Mouse (Mus musculus): ENCODE results near the gene 4930578C19Rik. TPM values are rescaled to one million over a fixed set of nuclear protein-coding genes. Genes with fewer than 3 reads are reported as not detected.
"Not testable (repeated sequence)": the region's sequence is repeated elsewhere in the genome, so short reads cannot be mapped to it uniquely, and the experiment has no call there.

The 4930578C19Rik gene
- polyA plus RNA-seq, 1 experiment from 2014 or later: 0.90 TPM

DNA sequence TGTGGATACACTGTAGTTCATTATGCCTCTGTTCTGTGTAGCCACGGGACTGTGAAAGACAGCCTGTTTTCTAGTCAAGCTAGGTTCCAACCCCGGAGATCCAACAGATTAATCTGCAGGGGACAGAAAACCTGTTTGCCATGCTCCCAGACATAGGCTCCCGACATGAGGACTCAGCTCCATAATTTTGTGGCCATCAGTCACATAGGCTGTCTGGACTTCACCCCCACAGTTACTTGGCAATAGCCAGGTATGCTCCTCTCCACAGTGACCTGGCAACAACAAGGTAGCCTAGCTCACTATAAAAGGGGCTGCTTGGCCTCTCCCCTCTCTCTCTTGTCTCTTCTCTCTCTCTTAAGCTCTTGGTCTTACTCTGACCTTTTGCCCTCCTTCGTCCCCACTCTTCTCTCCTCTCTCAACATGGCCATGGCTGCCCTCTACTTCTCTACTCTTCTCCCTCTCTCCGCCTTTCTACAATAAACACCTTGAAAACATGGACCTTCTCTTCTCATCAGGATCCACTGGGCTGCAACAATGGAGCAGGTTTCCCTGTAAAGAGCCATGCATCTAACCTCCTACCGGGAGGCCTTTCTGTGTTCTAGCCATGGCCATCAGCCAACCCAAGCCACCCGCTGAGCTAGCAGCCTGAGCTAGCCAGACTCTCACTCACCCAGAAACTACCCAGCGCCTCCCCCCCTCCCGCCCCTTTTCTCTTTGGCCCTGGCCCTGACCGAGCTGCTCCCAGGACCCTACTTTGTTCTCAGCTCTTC, 49.9 kb downstream of the 4930578C19Rik start:
- DNase-seq (ENCODE audit: low spot score) (no peak), ATAC-seq (ENCODE audit: low FRiP score) (no peak)
- Histone ChIP-seq H3K27me3 (ENCODE audit: control insufficient read depth, insufficient read depth, low read length) (no peaks in the 10 kb centered on the region), H3K4me3 (replicated peaks; ENCODE audit: low read length) (no peak overlapping the region), H3K36me3 (replicated peaks; ENCODE audit: control insufficient read depth, insufficient read depth) (no peaks in the 10 kb centered on the region), H3K27ac (no peak overlapping the region), H3K4me2 (replicated peaks) (no peak overlapping the region), H3K9ac (no peak overlapping the region), H3K4me1 (replicated peaks; ENCODE audit: control insufficient read depth, insufficient read depth, low read length) (no peaks in the 10 kb centered on the region), H3K9me3 (ENCODE audit: control insufficient read depth, low read length) (no peaks in the 10 kb centered on the region)
- WGBS: 83% methylated on average over 10 of the region's 10 CpGs

DNA sequence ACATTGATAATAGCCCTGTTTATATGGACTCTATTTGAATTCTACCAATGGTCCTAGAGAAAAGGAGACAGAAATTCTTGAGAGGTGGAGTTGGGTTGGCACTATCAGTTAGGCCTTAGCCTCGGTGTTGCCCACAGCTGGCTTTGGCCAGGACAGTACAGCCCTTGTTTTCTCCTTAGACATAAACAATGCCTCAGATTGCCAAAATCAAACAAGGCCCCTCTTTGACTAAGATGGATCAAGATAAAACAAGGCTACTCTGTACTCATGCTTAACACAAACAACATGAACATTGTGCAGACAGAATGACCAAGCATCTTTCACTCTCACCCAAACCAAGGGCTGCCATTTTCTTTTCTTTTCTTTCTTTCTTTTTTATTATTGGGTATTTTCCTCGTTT, 51.6 kb downstream of the 4930578C19Rik start:
- Histone ChIP-seq H3K4me1 (replicated peaks; ENCODE audit: control insufficient read depth, insufficient read depth, low read length) (no peaks in the 10 kb centered on the region), H3K4me3 (replicated peaks; ENCODE audit: low read length) (no peak overlapping the region), H3K27me3 (ENCODE audit: control insufficient read depth, insufficient read depth, low read length) (no peaks in the 10 kb centered on the region), H3K36me3 (replicated peaks; ENCODE audit: control insufficient read depth, insufficient read depth) (no peaks in the 10 kb centered on the region), H3K4me2 (replicated peaks) (no peak overlapping the region), H3K9ac (no peak overlapping the region), H3K27ac (no peak overlapping the region), H3K9me3 (ENCODE audit: control insufficient read depth, low read length) (no peaks in the 10 kb centered on the region)
- 44% methylated on average over 2 of the region's 2 CpGs for WGBS
- ATAC-seq (ENCODE audit: low FRiP score) (no peak), DNase-seq (ENCODE audit: low spot score) (no peak)

DNA sequence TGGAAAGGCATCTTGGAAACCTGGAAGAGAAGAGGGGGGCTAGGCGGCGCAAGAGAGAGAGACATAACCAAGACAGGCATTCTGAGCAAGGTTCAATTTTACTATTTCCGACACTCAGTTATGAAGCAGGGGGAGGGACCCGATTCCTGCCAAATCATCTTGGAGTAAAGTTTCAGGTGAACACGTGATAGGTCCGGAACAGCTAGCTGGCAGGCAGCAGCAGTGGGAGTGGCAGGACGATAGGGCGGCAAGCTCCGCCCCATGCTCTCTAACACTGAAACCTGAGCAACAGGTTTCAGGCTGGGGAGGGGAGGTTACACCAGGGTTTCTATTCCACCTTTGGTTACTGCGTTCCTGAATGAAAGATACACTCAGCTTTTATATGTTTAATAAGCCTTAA, 58.9 kb downstream of the 4930578C19Rik start:
- H3K4me1 ChIP-seq (replicated peaks; ENCODE audit: control insufficient read depth, insufficient read depth, low read length): no peaks in the 10 kb centered on the region
- H3K4me3 ChIP-seq (replicated peaks; ENCODE audit: low read length): no peak overlapping the region
- DNase-seq (ENCODE audit: low spot score): no peak
- no peaks in the 10 kb centered on the region for H3K9me3 ChIP-seq (ENCODE audit: control insufficient read depth, low read length)
- no peak overlapping the region for H3K4me2 ChIP-seq (replicated peaks)
- no peak overlapping the region for H3K27ac ChIP-seq
- 57% methylated on average over 10 of the region's 10 CpGs for WGBS
- no peak for ATAC-seq (ENCODE audit: low FRiP score)
- H3K27me3 ChIP-seq (ENCODE audit: control insufficient read depth, insufficient read depth, low read length): no peaks in the 10 kb centered on the region
- H3K36me3 ChIP-seq (replicated peaks; ENCODE audit: control insufficient read depth, insufficient read depth): no peaks in the 10 kb centered on the region
- no peak overlapping the region for H3K9ac ChIP-seq

DNA sequence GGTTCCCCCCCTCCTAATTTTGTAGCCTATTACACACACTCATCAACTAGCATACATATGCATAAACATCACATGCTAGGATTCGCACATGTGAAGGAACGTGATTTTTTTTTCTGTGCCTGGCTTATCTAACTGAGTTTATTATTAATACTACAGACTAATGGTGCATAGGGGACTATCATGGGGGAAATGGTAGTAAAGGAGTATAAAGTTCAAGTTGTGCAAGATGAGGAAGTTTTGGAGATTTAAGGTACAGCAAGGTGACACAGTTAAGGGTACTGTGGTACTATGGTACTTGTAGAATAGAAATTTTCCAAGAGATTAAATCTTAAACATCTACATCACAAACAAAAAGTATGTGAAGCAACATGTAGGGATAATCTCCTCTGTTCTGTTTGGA, 64.5 kb downstream of the 4930578C19Rik start:
- H3K9me3 ChIP-seq (ENCODE audit: control insufficient read depth, low read length): no peaks in the 10 kb centered on the region
- H3K36me3 ChIP-seq (replicated peaks; ENCODE audit: control insufficient read depth, insufficient read depth): no peaks in the 10 kb centered on the region
- 93% methylated on average over 2 of the region's 2 CpGs for WGBS
- no peak overlapping the region for H3K27ac ChIP-seq
- H3K4me3 ChIP-seq (replicated peaks; ENCODE audit: low read length): no peak overlapping the region
- H3K4me2 ChIP-seq (replicated peaks): no peak overlapping the region
- no peak overlapping the region for H3K9ac ChIP-seq
- ATAC-seq (ENCODE audit: low FRiP score): no peak
- no peak for DNase-seq (ENCODE audit: low spot score)
- H3K4me1 ChIP-seq (replicated peaks; ENCODE audit: control insufficient read depth, insufficient read depth, low read length): no peaks in the 10 kb centered on the region
- no peaks in the 10 kb centered on the region for H3K27me3 ChIP-seq (ENCODE audit: control insufficient read depth, insufficient read depth, low read length)

DNA sequence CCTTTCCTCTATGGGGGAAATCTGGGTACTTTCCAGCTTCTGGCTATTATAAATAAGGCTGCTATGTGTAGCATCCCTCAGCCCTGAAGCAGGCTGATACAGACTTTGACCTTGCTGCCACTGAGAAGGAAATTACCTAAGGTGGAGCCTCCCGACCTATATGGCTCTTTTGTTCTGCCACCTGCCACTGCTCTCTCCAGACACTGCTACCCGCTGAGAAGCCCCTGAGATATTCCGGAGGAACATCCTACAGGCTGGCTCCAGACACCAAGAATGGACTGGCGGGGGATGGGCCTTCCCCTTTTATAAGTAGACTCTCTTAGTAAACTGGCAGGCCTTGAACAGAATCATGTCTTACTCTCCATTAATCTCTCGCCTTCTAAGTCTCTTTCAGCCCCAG, 77.0 kb downstream of the 4930578C19Rik start:
- not testable (repeated sequence) for ATAC-seq (ENCODE audit: low FRiP score)

More for the DNA sequence above, 77.0 kb downstream of the 4930578C19Rik start:
- 81% methylated on average over 5 of the region's 5 CpGs for WGBS
- H3K4me1 ChIP-seq (replicated peaks; ENCODE audit: control insufficient read depth, insufficient read depth, low read length); H3K9me3 ChIP-seq (ENCODE audit: control insufficient read depth, low read length); H3K27me3 ChIP-seq (ENCODE audit: control insufficient read depth, insufficient read depth, low read length); H3K9ac ChIP-seq; H3K36me3 ChIP-seq (replicated peaks; ENCODE audit: control insufficient read depth, insufficient read depth); H3K4me3 ChIP-seq (replicated peaks; ENCODE audit: low read length); H3K27ac ChIP-seq; DNase-seq (ENCODE audit: low spot score); H3K4me2 ChIP-seq (replicated peaks): not testable (repeated sequence)

Data from hindbrain, embryonic 14.5 days (tissue).